Mouse (Mus musculus): ENCODE results near the gene Plcb2.

Gene Plcb2

GRCm38 (mm10) chr2:118750476-118750875 is 22.2 kb upstream of the Plcb2 start:
- no peak for DNase-seq

- no peak for DNase-seq
These were observed 21.2 kb upstream of the Plcb2 start for GRCm38 (mm10) chr2:118749341-118749884.

GRCm38 (mm10) chr2:118747301-118747960 is 19.2 kb upstream of the Plcb2 start:
- peak; percentile 70 to 75 for DNase-seq

- DNase-seq: peak; percentile 62
These were observed 18.0 kb upstream of the Plcb2 start for GRCm38 (mm10) chr2:118745915-118746901.

- peak; percentile 92 to 97 for DNase-seq
These were observed 17.1 kb upstream of the Plcb2 start, which contains the start of gene Inafm2 for GRCm38 (mm10) chr2:118745232-118745884. Gene Inafm2, plus strand, starts transcription at chr2:118745758.

- no peak for DNase-seq
These were observed 16.4 kb upstream of the Plcb2 start for GRCm38 (mm10) chr2:118744621-118745020.

- DNase-seq: peak; percentile 20 to 61
These were observed 15.2 kb upstream of the Plcb2 start for GRCm38 (mm10) chr2:118743261-118743943.

- DNase-seq: peak in 1 of 2 experiments; percentile 10
These were observed 12.9 kb upstream of the Plcb2 start for GRCm38 (mm10) chr2:118741183-118741582.

- no peak for DNase-seq
These were observed 12.1 kb upstream of the Plcb2 start for GRCm38 (mm10) chr2:118740341-118740740.

- DNase-seq: peak in 1 of 2 experiments; percentile 11
These were observed 5.1 kb upstream of the Plcb2 start for GRCm38 (mm10) chr2:118733341-118733740.

GRCm38 (mm10) chr2:118731981-118732380 is 3.7 kb upstream of the Plcb2 start:
- peak in 1 of 2 experiments; percentile 5 for DNase-seq

GRCm38 (mm10) chr2:118730622-118730915 is 2.3 kb upstream of the Plcb2 start:
- peak; percentile 80 to 85 for DNase-seq

GRCm38 (mm10) chr2:118729816-118730621 is 1.8 kb upstream of the Plcb2 start:
- DNase-seq: no peak

GRCm38 (mm10) chr2:118729194-118729593 is 956 bp upstream of the Plcb2 start:
- no peak for DNase-seq

- peak in 1 of 2 experiments; percentile 72 for DNase-seq
These were observed 327 bp downstream of the Plcb2 start for GRCm38 (mm10) chr2:118727911-118728310.

- DNase-seq: peak in 1 of 2 experiments; percentile 12
These were observed 1.4 kb downstream of the Plcb2 start for GRCm38 (mm10) chr2:118726873-118727272.

GRCm38 (mm10) chr2:118725511-118725910 is 2.7 kb downstream of the Plcb2 start:
- DNase-seq: peak in 1 of 2 experiments; percentile 6

- peak in 1 of 2 experiments; percentile 15 for DNase-seq
These were observed 4.3 kb downstream of the Plcb2 start for GRCm38 (mm10) chr2:118723693-118724486.

- peak in 1 of 2 experiments; percentile 10 for DNase-seq
These were observed 11.6 kb downstream of the Plcb2 start for GRCm38 (mm10) chr2:118716677-118717076.

- DNase-seq: no peak
These were observed 14.0 kb downstream of the Plcb2 start for GRCm38 (mm10) chr2:118714230-118714629.
